Mouse (Mus musculus) testis, adult 2 months (tissue): ENCODE data around the gene Csnk2b. TPM values are rescaled to one million over a fixed set of nuclear protein-coding genes. Genes with fewer than 3 reads are reported as not detected.

ENCODE experiments used
- H3K27ac ChIP-seq: fragments of 200-500 bp; 2 replicates; pipeline ENCODE4 v1.5.1; 2012; ENCODE audit warnings: low read depth, low read length; ENCODE audit not compliant: control insufficient read depth, insufficient read depth
- H3K27me3 ChIP-seq: fragments of 200-500 bp; 2 replicates; pipeline ENCODE4 v1.6.1; 2012; ENCODE audit warnings: mild to moderate bottlenecking, low read length, moderate library complexity; ENCODE audit not compliant: control insufficient read depth, insufficient read depth
- H3K36me3 ChIP-seq: fragments of 200-500 bp; 2 replicates; pipeline ENCODE4 v1.6.1; 2012; ENCODE audit warnings: mild to moderate bottlenecking, low read length; ENCODE audit not compliant: control insufficient read depth, insufficient read depth
- H3K4me1 ChIP-seq: fragments of 200-500 bp; 2 replicates; pipeline ENCODE4 v1.6.1; 2012; ENCODE audit warnings: low read length; ENCODE audit not compliant: control insufficient read depth, insufficient read depth
- H3K4me3 ChIP-seq: fragments of 200-500 bp; 2 replicates; pipeline ENCODE4 v1.5.1; 2012; ENCODE audit warnings: low read depth, mild to moderate bottlenecking, low read length, moderate library complexity, mixed read lengths; ENCODE audit not compliant: control insufficient read depth
- CTCF ChIP-seq: fragments of 200-500 bp; IDR thresholded peaks from 2 replicates; pipeline ENCODE4 v1.5.1; 2012; ENCODE audit warnings: low read depth, mild to moderate bottlenecking, inconsistent platforms, low read length, moderate library complexity; ENCODE audit not compliant: control insufficient read depth, insufficient read depth, insufficient replicate concordance
- POLR2A ChIP-seq: fragments of 200-500 bp; IDR thresholded peaks from 2 replicates; pipeline ENCODE4 v1.6.1; 2012; ENCODE audit warnings: low read depth, mild to moderate bottlenecking, inconsistent platforms, low read length, moderate library complexity; ENCODE audit not compliant: control insufficient read depth
- polyA plus RNA-seq: library from polyadenylated mRNA; depleted of rRNA; stranded (reverse); fragments of >200 nt; gene quantifications from 2 replicates; pipeline ENCODE4 v1.2.3, GENCODE M21; 2012

Csnk2b gene
- polyA plus RNA-seq, 1 experiment, result 3,228 TPM

DNA sequence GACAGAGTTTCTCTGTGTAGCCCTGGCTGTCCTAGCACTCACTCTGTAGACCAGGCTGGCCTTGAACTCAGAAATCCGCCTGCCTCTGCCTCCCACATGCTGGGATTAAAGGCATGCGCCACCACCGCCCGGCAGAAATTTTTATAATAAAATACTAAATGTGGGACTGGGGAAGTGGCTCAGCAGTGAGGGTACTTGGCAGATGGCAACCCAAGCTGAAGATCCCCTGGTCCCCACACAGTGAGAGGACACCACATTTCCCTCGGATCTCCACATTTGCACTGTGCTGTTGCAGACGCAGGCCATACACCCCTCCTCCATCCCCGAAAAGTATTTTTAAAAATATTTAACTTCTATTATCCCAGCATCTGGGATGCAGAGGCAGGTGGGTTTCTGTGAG lies 11.7 kb upstream of the Csnk2b start:
- H3K36me3 ChIP-seq, result peaks cover 2% of the 10 kb centered on the region
- H3K4me1 ChIP-seq, result peaks cover 2% of the 10 kb centered on the region; the same call in 1 of the 2 replicates
- no peak overlapping the region for H3K27ac ChIP-seq
- H3K4me3 ChIP-seq, result no peak overlapping the region
- no peaks in the 10 kb centered on the region for H3K27me3 ChIP-seq
- TF ChIP-seq CTCF (no peak), POLR2A (no peak)

DNA sequence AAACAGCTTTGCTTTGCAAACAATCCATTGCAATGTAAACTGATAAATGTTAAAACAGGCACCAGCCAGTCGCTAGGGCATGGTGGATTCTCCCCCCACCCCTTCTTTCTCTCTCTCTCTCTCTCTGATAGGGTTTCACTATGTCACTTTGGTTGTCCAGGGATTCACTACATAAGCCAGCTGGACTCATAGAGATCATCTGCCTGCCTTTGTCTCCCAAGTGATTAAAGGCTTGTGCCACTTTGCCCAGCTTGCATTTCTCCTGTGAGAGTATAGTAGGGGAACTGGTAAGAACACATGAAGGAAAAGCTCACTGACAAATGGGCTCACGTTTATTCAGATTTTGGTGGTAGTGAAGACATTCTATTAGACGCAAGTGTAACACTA lies 10.3 kb upstream of the Csnk2b start:
- Histone ChIP-seq H3K36me3 (peaks cover 2% of the 10 kb centered on the region), H3K4me3 (no peak overlapping the region), H3K27me3 (no peaks in the 10 kb centered on the region), H3K27ac (no peak overlapping the region), H3K4me1 (peaks cover 5% of the 10 kb centered on the region)
- TF ChIP-seq CTCF, result no peak
- no peak for TF ChIP-seq POLR2A

DNA sequence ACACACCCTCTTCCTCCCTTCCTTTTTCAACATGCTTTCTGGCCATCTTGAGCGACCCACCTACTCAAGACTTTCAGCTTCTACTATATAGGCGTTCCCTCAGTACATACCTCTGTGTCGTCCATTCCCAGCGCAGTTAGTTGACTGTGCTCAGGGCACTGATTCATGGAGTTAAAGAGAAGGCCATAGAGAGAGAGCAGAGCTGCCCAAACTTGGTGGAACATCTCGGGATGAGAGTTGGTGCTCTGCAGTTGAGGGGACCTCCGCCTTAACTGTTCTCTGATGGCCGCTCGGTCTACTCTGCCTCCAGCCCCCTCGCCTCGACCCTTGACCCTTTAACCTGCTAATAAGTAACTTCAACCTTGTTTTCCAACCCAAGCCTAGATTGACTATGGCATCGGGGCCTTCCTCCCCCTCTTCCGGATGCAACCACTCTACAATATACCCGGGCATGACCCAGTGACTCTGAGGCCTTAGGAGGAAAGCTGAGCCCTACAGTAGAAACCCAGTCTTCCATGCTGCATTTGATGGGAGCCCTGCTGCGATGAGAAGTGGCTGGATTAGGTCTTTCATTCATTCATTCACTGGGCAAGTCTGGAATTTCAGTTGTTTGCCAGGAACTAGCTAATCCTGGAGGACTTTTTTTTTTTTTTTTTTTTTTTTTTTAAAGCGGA lies 9.8 kb upstream of the Csnk2b start, which contains the start of gene Apom:
Gene Apom, minus strand, starts transcription at position 551 of the 674 bp plus-strand sequence.
- H3K36me3 ChIP-seq, result peaks cover 2% of the 10 kb centered on the region
- H3K4me3 ChIP-seq, result no peak within 1 kb of the TSS
- H3K27ac ChIP-seq, result no peak within 1 kb of the TSS
- peaks cover 10% of the 10 kb centered on the region for H3K4me1 ChIP-seq
- H3K27me3 ChIP-seq, result no peaks in the 10 kb centered on the region
- TF ChIP-seq CTCF (no peak), POLR2A (no peak)

DNA sequence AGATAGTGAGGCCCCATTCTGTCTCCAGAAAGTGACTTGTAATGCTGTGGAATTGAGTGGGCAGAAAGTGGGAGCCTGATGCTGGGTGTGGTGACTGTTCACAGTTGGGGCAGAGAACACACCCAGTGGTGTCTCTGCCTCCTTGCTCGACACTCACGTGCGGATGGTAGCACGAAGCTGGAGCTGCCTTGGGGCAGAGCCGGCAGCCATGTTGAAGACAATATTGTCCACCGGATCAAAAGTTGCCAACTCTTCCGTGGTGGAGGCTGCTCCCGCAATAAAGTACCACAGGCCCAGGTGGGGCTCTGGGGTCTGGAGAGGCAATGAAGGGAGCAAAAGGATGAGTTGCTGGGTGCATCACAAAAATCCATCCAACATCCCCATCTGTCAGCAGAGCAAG lies 9.2 kb upstream of the Csnk2b start:
- TF ChIP-seq CTCF (no peak), POLR2A (no peak)
- Histone ChIP-seq H3K4me1 (peaks cover 16% of the 10 kb centered on the region), H3K27ac (no peak overlapping the region), H3K27me3 (no peaks in the 10 kb centered on the region), H3K36me3 (no peaks in the 10 kb centered on the region), H3K4me3 (no peak overlapping the region)

DNA sequence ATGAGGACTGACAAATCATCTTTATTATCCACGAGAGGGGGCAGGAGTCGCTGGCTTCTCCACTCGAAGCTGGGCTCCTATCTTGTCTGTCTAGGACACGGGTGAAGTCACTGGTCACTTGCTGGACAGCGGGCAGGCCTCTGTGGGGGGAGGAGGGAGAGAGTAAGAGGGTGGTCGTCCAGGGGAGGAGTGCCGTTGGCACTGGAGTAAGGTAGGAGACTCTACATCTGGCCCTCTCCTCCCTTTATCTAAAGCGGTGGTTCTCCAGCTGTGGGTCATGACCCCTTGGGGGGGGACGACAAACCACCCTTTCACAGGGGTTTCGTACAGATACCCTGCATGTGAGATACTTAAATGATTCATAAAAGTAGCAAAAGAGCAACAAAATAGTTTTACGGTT lies 7.1 kb upstream of the Csnk2b start:
- H3K36me3 ChIP-seq, result no peaks in the 10 kb centered on the region

DNA sequence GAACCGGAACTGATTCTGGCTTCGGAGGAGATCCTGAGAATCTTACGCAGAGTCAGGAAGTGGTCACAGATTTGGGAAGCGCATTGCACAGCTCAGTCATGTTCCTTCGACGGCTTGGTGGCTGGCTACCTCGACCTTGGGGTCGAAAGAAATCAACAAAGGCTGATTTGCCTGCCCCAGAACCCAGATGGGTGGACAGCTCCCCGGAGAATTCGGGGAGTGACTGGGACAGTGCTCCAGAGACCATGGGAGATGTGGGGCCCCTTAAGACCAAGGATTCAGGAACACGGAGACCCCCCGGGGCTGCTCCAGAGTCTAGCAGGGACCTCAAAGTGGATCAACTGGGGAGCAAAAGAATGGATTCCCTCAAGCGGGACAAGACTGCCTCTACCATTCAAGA lies 5.2 kb upstream of the Csnk2b start:
- peak overlapping the region; percentile 88 for H3K4me3 ChIP-seq
- TF ChIP-seq CTCF (no peak), POLR2A (no peak)
- H3K4me1 ChIP-seq, result peaks cover 20% of the 10 kb centered on the region
- no peaks in the 10 kb centered on the region for H3K27me3 ChIP-seq
- H3K36me3 ChIP-seq, result no peaks in the 10 kb centered on the region; the same call in 1 of the 2 replicates
- H3K27ac ChIP-seq, result no peak overlapping the region; the same call in 1 of the 2 replicates

More for the DNA sequence above, 7.1 kb upstream of the Csnk2b start:
- no peak overlapping the region for H3K27ac ChIP-seq
- H3K27me3 ChIP-seq, result no peaks in the 10 kb centered on the region
- peaks cover 20% of the 10 kb centered on the region for H3K4me1 ChIP-seq
- TF ChIP-seq CTCF (no peak), POLR2A (no peak)
- H3K4me3 ChIP-seq, result no peak overlapping the region

DNA sequence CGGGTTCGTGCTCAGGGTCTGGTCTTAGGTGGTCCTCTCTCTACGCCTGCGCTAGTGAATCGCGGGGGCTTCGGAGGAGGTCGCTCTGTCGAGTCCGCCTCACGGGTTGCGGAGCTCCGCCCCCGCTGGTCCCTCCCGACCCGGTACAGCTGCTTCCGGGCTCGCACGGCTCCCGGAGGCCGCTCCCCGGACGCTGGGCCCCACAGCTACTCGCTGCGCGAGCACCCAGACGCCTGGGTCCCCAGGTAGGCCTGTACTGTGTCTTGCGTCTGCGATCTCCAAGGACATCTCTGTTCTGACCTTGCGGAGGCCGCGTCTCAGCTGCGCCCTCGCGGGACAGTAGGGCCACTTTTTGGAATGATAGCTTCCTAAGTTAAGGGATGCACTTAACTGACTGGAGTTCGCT lies 4.4 kb upstream of the Csnk2b start, which contains the start of gene D17H6S53E:
Gene D17H6S53E, plus strand, starts transcription at position 168 of the 406 bp plus-strand sequence.
- Histone ChIP-seq H3K36me3 (no peaks in the 10 kb centered on the region; the same call in 1 of the 2 replicates), H3K4me3 (peak within 1 kb of the TSS; percentile 88), H3K27ac (peak within 1 kb of the TSS; percentile 74), H3K4me1 (peaks cover 20% of the 10 kb centered on the region), H3K27me3 (no peaks in the 10 kb centered on the region)
- TF ChIP-seq CTCF (no peak), POLR2A (peak; percentile 57)

DNA sequence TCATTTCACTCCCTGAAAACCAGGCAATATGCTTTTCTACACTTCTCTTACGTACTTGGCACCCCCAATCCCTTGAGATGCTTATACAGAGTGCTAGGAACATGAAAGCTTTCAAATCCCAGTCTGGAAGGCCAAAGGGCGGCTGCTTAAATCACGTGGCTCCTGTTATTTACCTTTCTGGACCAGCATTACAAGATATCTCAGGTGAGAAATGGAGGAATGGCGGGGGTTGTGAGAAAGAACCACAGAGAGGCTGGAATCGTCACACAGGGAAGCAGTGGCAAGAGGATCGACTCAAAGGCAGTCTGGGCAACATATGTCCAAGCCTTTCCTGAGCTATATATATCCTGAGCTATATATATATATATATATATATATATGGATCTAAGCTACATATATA lies 3.7 kb upstream of the Csnk2b start:
- Histone ChIP-seq H3K4me1 (peaks cover 21% of the 10 kb centered on the region), H3K27me3 (no peaks in the 10 kb centered on the region), H3K36me3 (no peaks in the 10 kb centered on the region; the same call in 1 of the 2 replicates), H3K27ac (no peak overlapping the region), H3K4me3 (no peak overlapping the region)
- no peak for TF ChIP-seq POLR2A
- TF ChIP-seq CTCF, result no peak
